Mouse (Mus musculus) kidney, postnatal 4 days (tissue): ENCODE measurements at regions not wholly inside any gene's neighbourhood (a gene's known extent, or its start where the extent isn't known, plus 50 kb on each side); places are given as distances from the start of the nearest gene placed in this dataset.

Source experiments
- DNase-seq, 2 experiments: peaks; one replicate each; pipeline ENCODE4 v3.0.0; 2021; ENCODE audit warnings: mixed read lengths in 2 of 2

- DNase-seq, result no peak
Measured at GRCm38 (mm10) chr10:21483373-21483772, 106.3 kb downstream of the Aldh8a1 start.

DNA sequence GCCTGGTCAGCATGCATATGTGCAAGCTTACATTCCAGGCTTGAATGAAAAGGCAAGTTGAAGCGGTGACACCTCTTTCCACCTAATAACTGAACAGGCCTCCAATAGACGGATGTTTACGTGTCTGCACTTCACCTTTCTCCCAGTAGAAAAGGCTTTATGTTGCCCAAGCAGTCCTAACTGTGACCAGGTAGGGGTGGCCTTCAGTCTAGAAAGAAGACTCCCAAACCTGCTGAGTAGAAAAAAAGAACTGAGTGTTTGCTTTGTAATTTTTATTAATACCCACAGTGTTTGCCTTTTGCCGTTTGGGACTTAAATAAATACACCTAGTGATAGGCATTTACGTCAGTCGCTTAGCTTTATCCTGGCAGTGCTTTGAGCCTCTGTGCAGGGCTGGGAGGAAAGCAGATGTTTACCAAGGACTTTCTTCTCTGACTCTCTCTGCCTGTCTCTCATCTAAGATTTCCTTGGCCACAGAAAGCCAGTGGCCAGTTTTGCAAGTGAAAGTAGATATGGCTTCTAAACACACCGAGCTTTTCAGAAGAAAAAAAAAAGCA lies 104.5 kb upstream of the 1700020N01Rik start:
- no peak for DNase-seq

GRCm38 (mm10) chr10:21490910-21491309 lies 102.0 kb upstream of the 1700020N01Rik start:
- DNase-seq, result peak; percentile 45 to 63

- DNase-seq, result no peak
Measured at GRCm38 (mm10) chr10:21492254-21492894, 100.6 kb upstream of the 1700020N01Rik start.

GRCm38 (mm10) chr10:21494536-21494935 lies 98.4 kb upstream of the 1700020N01Rik start:
- DNase-seq, result no peak

DNA sequence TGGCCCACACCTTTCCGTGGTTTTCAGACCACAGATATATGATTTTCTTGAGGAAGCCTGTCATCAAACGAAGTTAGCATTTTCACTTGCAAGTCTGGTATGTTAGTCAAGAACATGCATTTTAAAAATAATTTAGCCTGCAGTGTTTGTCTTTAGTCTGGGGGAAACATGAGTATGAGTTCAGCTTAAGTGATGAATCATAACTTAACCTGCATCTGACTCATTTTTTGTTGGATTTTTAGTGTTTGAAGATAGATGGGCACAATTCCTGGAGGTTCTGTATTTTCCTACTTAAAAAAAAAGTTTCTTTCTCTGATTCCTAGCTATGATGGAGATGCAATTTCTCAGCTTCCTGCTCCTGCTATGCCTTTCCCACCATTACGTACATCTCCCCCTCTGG lies 95.8 kb upstream of the 1700020N01Rik start:
- no peak for DNase-seq

GRCm38 (mm10) chr10:21498143-21498542 lies 94.8 kb upstream of the 1700020N01Rik start:
- DNase-seq, result no peak

GRCm38 (mm10) chr10:21501658-21502057 lies 91.3 kb upstream of the 1700020N01Rik start:
- DNase-seq, result no peak

- no peak for DNase-seq
Measured at GRCm38 (mm10) chr10:21504431-21504830, 88.5 kb upstream of the 1700020N01Rik start.

DNA sequence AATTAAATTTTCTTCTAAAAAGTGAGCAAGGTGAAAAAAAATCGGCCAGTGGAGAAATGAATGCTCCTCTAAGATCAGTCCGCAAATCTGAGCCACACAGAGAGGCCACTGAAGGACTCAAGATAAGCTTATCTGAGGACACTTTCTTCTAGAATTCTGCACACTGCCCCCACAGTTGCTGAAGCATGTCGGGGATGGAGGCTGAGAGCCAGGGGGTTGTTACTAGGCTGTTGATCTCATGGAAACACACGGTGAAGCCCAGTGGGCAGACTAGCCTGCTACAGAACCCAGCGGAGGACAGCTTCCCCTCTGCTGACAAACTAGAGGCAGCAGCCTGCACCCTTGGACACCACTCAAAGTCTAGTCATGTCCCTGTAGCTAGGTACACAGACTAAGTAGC lies 81.6 kb upstream of the 1700020N01Rik start:
- no peak for DNase-seq

- DNase-seq, result no peak
Measured at GRCm38 (mm10) chr10:21512486-21512885, 80.5 kb upstream of the 1700020N01Rik start.

- DNase-seq, result no peak
Measured at GRCm38 (mm10) chr10:21517721-21518120, 75.2 kb upstream of the 1700020N01Rik start.

- DNase-seq, result no peak
Measured at GRCm38 (mm10) chr10:21520854-21521253, 72.1 kb upstream of the 1700020N01Rik start.

GRCm38 (mm10) chr10:21525555-21525954 lies 67.4 kb upstream of the 1700020N01Rik start:
- no peak for DNase-seq

GRCm38 (mm10) chr10:21528396-21528795 lies 64.5 kb upstream of the 1700020N01Rik start:
- no peak for DNase-seq

GRCm38 (mm10) chr10:21529098-21529749 lies 63.7 kb upstream of the 1700020N01Rik start:
- DNase-seq, result peak in 1 of 2 experiments; percentile 19

GRCm38 (mm10) chr10:21532142-21532541 lies 60.8 kb upstream of the 1700020N01Rik start:
- DNase-seq, result no peak

GRCm38 (mm10) chr10:21535631-21536030 lies 57.3 kb upstream of the 1700020N01Rik start:
- DNase-seq, result no peak

DNA sequence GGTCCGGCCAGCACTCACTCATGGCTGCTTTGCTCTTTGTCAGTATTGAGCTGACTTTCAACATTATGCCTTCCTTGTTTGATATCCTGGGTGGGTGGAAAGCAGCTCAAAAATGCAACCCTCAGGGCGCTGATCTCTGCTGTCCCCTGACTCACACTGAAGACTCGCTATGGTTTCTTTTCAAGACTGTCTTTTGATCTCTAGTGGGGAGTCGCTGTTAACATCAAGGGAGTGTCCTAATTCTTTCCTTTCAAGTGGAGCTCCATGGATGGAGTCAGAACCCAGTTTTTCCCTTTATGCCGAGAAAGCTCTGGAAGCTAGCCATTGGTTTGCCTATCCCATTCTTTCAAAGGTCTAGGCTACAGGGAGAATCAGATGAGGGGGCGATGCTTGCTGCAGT lies 54.5 kb upstream of the 1700020N01Rik start:
- no peak for DNase-seq
